Mouse (Mus musculus) midbrain, embryonic 11.5 days (tissue): ENCODE results near the gene Hfm1. TPM values are rescaled to one million over a fixed set of nuclear protein-coding genes. Genes with fewer than 3 reads are reported as not detected.

Experiments used
- ATAC-seq: fragments of 200-750 bp; cut with Nextera tagmentation; 2 replicates; pipeline ENCODE4 v1.8.0; 2017; ENCODE audit warnings: moderate TSS enrichment, moderate library complexity; ENCODE audit not compliant: low FRiP score
- DNase-seq: peaks from one replicate; pipeline ENCODE4 v3.0.0; 2015; ENCODE audit warnings: low spot score; ENCODE audit errors: missing footprints
- H3K27ac ChIP-seq: fragments of 300-500 bp; sonication (generic); 2 replicates; pipeline ENCODE4 v1.5.1; 2014; ENCODE audit warnings: low read depth, low read length
- H3K27me3 ChIP-seq: fragments of 300-500 bp; sonication (generic); 2 replicates; pipeline ENCODE4 v1.6.1; 2014; ENCODE audit warnings: mild to moderate bottlenecking, low read length, moderate library complexity, mixed read lengths; ENCODE audit not compliant: control insufficient read depth, insufficient read depth
- H3K36me3 ChIP-seq: fragments of 300-500 bp; sonication (generic); 2 replicates; pipeline ENCODE4 v1.6.1; 2014; ENCODE audit warnings: mild to moderate bottlenecking, low read length, moderate library complexity, mixed read lengths; ENCODE audit not compliant: control insufficient read depth, insufficient read depth
- H3K4me1 ChIP-seq: fragments of 300-500 bp; sonication (generic); 2 replicates; pipeline ENCODE4 v1.6.1; 2014; ENCODE audit warnings: low read length; ENCODE audit not compliant: control insufficient read depth, insufficient read depth
- H3K4me2 ChIP-seq: fragments of 300-500 bp; sonication (generic); 2 replicates; pipeline ENCODE4 v1.6.1; 2014; ENCODE audit warnings: mild to moderate bottlenecking, moderate library complexity
- H3K4me3 ChIP-seq: fragments of 300-500 bp; sonication (generic); 2 replicates; pipeline ENCODE4 v1.5.1; 2014; ENCODE audit warnings: low read depth, low read length
- H3K9ac ChIP-seq: fragments of 300-500 bp; sonication (generic); 2 replicates; pipeline ENCODE4 v1.6.1; 2014; ENCODE audit warnings: low read length
- H3K9me3 ChIP-seq: fragments of 300-500 bp; sonication (generic); 2 replicates; pipeline ENCODE4 v1.6.1; 2016; ENCODE audit warnings: low read length; ENCODE audit not compliant: control insufficient read depth
- whole genome bisulfite sequencing: fragments of 180-500 bp; shearing (Covaris S2); extraction: QIAGEN DNeasy Blood & Tissue Kit; methylation state at CpG from one replicate; pipeline ENCODE4 v1.1.7; 2014; 5-methylcytosine and 5-hydroxymethylcytosine counted together
- polyA plus RNA-seq: library from polyadenylated mRNA; unstranded; fragments of >200 nt; fragmentation: Nextera tagmentation; extraction: Ambion mirVana; gene quantifications from 2 replicates; pipeline ENCODE4 v1.2.1, GENCODE M21; 2014

The Hfm1 gene
- polyA plus RNA-seq, 1 experiment from 2014 or later, result 5.4 TPM

GRCm38 (mm10) chr5:106885517-106885916 lies 40.6 kb downstream of the Hfm1 start:
- no peaks in the 10 kb centered on the region for H3K9me3 ChIP-seq
- H3K27ac ChIP-seq, result no peak overlapping the region
- 87% methylated on average over 4 of the region's 4 CpGs for WGBS
- no peaks in the 10 kb centered on the region for H3K36me3 ChIP-seq
- no peaks in the 10 kb centered on the region for H3K4me1 ChIP-seq
- no peaks in the 10 kb centered on the region for H3K27me3 ChIP-seq
- DNase-seq (no peak), ATAC-seq (no peak)
- no peak overlapping the region for H3K4me3 ChIP-seq
- no peak overlapping the region for H3K4me2 ChIP-seq
- no peak overlapping the region for H3K9ac ChIP-seq

- Histone ChIP-seq H3K9ac (no peak overlapping the region), H3K9me3 (no peaks in the 10 kb centered on the region), H3K27me3 (no peaks in the 10 kb centered on the region), H3K4me3 (no peak overlapping the region), H3K4me1 (no peaks in the 10 kb centered on the region), H3K27ac (no peak overlapping the region), H3K4me2 (no peak overlapping the region), H3K36me3 (no peaks in the 10 kb centered on the region)
- ATAC-seq, result no peak
- WGBS, result 86% methylated on average over 1 of the region's 1 CpGs
- DNase-seq, result no peak
Observed at GRCm38 (mm10) chr5:106876438-106876837, 49.7 kb downstream of the Hfm1 start.

GRCm38 (mm10) chr5:106860415-106860814 lies 65.7 kb downstream of the Hfm1 start:
- Histone ChIP-seq H3K4me3 (no peak overlapping the region), H3K36me3 (no peaks in the 10 kb centered on the region), H3K27ac (no peak overlapping the region), H3K27me3 (no peaks in the 10 kb centered on the region), H3K4me2 (no peak overlapping the region), H3K9me3 (no peaks in the 10 kb centered on the region), H3K4me1 (no peaks in the 10 kb centered on the region), H3K9ac (no peak overlapping the region)
- ATAC-seq (peak; percentile 55; the same call in 1 of the 2 replicates), DNase-seq (peak; percentile 98)
- 43% methylated on average over 3 of the region's 3 CpGs for WGBS

GRCm38 (mm10) chr5:106853284-106853683 lies 72.8 kb downstream of the Hfm1 start:
- peak; percentile 65 for DNase-seq
- no peaks in the 10 kb centered on the region for H3K9me3 ChIP-seq
- H3K4me1 ChIP-seq, result no peaks in the 10 kb centered on the region
- no peak overlapping the region for H3K4me3 ChIP-seq
- H3K27ac ChIP-seq, result no peak overlapping the region
- ATAC-seq, result no peak
- no peak overlapping the region for H3K4me2 ChIP-seq
- WGBS, result 95% methylated on average over 3 of the region's 3 CpGs
- no peak overlapping the region for H3K9ac ChIP-seq
- H3K36me3 ChIP-seq, result no peaks in the 10 kb centered on the region
- no peaks in the 10 kb centered on the region for H3K27me3 ChIP-seq

GRCm38 (mm10) chr5:106847045-106847444 lies 79.1 kb downstream of the Hfm1 start:
- H3K9ac ChIP-seq, result no peak overlapping the region
- H3K9me3 ChIP-seq, result no peaks in the 10 kb centered on the region; the same call in 1 of the 2 replicates
- no peaks in the 10 kb centered on the region for H3K27me3 ChIP-seq
- DNase-seq (no peak), ATAC-seq (no peak)
- no peak overlapping the region for H3K4me3 ChIP-seq
- H3K4me1 ChIP-seq, result no peaks in the 10 kb centered on the region
- no peak overlapping the region for H3K4me2 ChIP-seq
- no peak overlapping the region for H3K27ac ChIP-seq
- no peaks in the 10 kb centered on the region for H3K36me3 ChIP-seq

GRCm38 (mm10) chr5:106843906-106844305 lies 82.2 kb downstream of the Hfm1 start:
- no peak for DNase-seq
- Histone ChIP-seq H3K9ac (no peak overlapping the region), H3K9me3 (no peaks in the 10 kb centered on the region; the same call in 1 of the 2 replicates), H3K36me3 (no peaks in the 10 kb centered on the region), H3K4me3 (no peak overlapping the region), H3K27ac (no peak overlapping the region), H3K4me1 (no peaks in the 10 kb centered on the region), H3K4me2 (no peak overlapping the region), H3K27me3 (no peaks in the 10 kb centered on the region)
- 76% methylated on average over 2 of the region's 2 CpGs for whole genome bisulfite sequencing
- no peak for ATAC-seq

GRCm38 (mm10) chr5:106833025-106833424 lies 93.1 kb downstream of the Hfm1 start:
- no peak overlapping the region for H3K4me3 ChIP-seq
- H3K27me3 ChIP-seq, result no peaks in the 10 kb centered on the region
- H3K36me3 ChIP-seq, result no peaks in the 10 kb centered on the region
- no peaks in the 10 kb centered on the region for H3K9me3 ChIP-seq
- H3K9ac ChIP-seq, result no peak overlapping the region
- H3K4me1 ChIP-seq, result no peaks in the 10 kb centered on the region
- 41% methylated on average over 7 of the region's 7 CpGs for WGBS
- DNase-seq (peak; percentile 69), ATAC-seq (no peak)
- no peak overlapping the region for H3K27ac ChIP-seq
- H3K4me2 ChIP-seq, result no peak overlapping the region

- ATAC-seq (no peak), DNase-seq (peak; percentile 78)
- 85% methylated on average over 6 of the region's 6 CpGs for WGBS
Observed at GRCm38 (mm10) chr5:106831401-106831800, 94.7 kb downstream of the Hfm1 start.

GRCm38 (mm10) chr5:106830775-106831174 lies 95.3 kb downstream of the Hfm1 start:
- peak; percentile 59 for DNase-seq
- Histone ChIP-seq H3K9ac (no peak overlapping the region), H3K4me2 (no peak overlapping the region), H3K27me3 (no peaks in the 10 kb centered on the region), H3K36me3 (no peaks in the 10 kb centered on the region), H3K4me1 (peaks cover 4% of the 10 kb centered on the region), H3K4me3 (no peak overlapping the region), H3K9me3 (no peaks in the 10 kb centered on the region), H3K27ac (no peak overlapping the region)
- WGBS, result 81% methylated on average over 4 of the region's 4 CpGs
- no peak for ATAC-seq

More at GRCm38 (mm10) chr5:106831401-106831800, 94.7 kb downstream of the Hfm1 start:
- Histone ChIP-seq H3K27ac (no peak overlapping the region), H3K9me3 (no peaks in the 10 kb centered on the region), H3K36me3 (no peaks in the 10 kb centered on the region), H3K9ac (no peak overlapping the region), H3K27me3 (no peaks in the 10 kb centered on the region), H3K4me1 (no peaks in the 10 kb centered on the region), H3K4me3 (no peak overlapping the region), H3K4me2 (no peak overlapping the region)

- H3K9me3 ChIP-seq, result no peaks in the 10 kb centered on the region
- H3K4me2 ChIP-seq, result no peak overlapping the region
- H3K27ac ChIP-seq, result no peak overlapping the region
- DNase-seq (peak; percentile 72), ATAC-seq (no peak)
- peaks cover 7% of the 10 kb centered on the region for H3K4me1 ChIP-seq
- no peaks in the 10 kb centered on the region for H3K36me3 ChIP-seq
- H3K4me3 ChIP-seq, result no peak overlapping the region
- H3K27me3 ChIP-seq, result no peaks in the 10 kb centered on the region
- H3K9ac ChIP-seq, result no peak overlapping the region
Observed at GRCm38 (mm10) chr5:106826740-106827139, 99.4 kb downstream of the Hfm1 start.
